Mouse (Mus musculus): ENCODE data around the gene Pacs1.
A peak's percentile ranks its signal among the peaks of the same experiment; 100 is the strongest.
"Not testable (repeated sequence)": the region's sequence is repeated elsewhere in the genome, so short reads cannot be mapped to it uniquely, and the experiment has no call there.

The Pacs1 gene

GRCm38 (mm10) chr19:5268017-5268416, 4.9 kb downstream of the Pacs1 start:
- DNase-seq (ENCODE audit: low spot score) = no peak

GRCm38 (mm10) chr19:5267015-5267414, 5.9 kb downstream of the Pacs1 start:
- DNase-seq (ENCODE audit: low spot score) = no peak

GRCm38 (mm10) chr19:5257140-5257539, 15.8 kb downstream of the Pacs1 start:
- no peak for DNase-seq (ENCODE audit: low spot score)

DNA sequence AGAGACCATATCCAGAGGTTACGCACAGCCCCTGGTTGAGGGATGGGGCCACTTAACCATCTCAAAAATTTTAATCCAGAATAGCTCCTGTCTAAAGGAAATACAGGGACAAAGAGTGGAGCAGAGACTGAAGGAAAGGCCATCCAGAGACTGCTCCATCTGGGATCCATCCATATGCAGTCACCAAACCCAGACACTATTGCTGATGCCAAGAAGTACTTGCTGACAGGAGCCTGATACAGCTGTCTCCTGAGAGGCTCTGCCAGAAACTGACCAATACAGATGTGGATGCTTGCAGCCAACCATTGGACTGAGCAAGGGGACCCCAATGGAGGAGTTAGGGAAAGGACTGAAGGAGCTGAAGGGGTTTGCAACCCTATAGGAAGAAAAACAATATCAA, 35.9 kb downstream of the Pacs1 start:
- DNase-seq (ENCODE audit: low spot score) = not testable (repeated sequence)

GRCm38 (mm10) chr19:5232696-5233095, 40.2 kb downstream of the Pacs1 start:
- DNase-seq (ENCODE audit: low spot score) = no peak

DNA sequence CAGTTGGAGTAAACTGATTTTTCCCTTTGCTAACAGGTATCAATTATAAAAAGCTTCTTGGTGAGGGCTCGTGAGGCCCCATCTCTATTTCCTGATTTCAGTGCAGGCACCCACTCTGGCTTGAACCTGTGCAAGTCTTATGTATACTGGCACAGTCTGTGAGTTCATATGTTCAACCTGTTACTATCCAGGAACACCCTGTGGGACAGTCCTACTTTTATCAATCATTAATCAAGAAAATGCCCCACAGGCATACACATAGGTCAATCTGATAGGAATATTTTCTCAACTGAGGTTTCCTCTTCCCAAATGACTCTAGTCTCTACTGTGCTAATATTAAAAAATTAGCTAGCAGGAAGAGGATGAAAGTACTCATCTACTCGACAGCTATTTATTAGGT, 42.8 kb downstream of the Pacs1 start:
- DNase-seq (ENCODE audit: low spot score) = no peak

DNA sequence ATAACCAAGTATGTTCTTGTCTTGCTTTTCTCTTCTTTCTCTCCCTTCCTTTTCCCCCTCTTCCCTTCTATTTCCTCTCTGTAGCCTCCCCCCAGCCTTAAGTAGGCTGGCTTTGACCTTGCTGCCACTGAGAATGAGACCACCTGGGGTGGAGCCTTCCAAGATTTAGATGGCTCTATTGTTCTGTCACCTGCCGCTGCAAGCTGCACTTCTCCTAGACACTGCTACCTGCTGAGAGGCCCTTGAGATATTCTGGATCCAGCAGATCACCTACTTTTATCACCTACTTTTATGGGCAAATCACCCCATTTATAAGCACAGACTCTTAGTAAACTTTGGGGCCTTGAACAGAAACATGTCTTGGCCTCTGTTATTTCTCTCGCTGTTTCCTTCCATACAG, 48.3 kb downstream of the Pacs1 start:
- no peak for DNase-seq (ENCODE audit: low spot score)

- DNase-seq (ENCODE audit: low spot score) = no peak
Measured at GRCm38 (mm10) chr19:5224077-5224476, 48.8 kb downstream of the Pacs1 start.

DNA sequence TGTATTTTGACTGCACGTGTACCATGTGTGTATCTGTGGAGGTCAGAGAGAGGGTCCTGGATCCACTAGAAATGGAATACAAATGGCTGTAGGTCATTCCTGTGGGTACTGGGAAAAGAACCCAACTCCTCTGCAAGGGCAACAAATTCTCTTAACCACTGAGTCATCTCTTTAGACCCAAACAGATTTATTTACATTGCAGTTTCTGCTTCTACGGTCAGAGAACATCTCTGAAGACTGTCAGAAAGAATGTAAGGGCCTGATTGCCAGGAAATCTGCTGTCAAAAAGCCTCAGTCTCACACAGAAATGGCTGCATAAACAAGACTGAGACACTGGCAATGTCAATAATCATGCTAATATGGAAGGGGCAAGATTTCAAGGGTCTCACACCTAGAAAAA, 51.0 kb downstream of the Pacs1 start:
- DNase-seq (ENCODE audit: low spot score) = no peak

DNA sequence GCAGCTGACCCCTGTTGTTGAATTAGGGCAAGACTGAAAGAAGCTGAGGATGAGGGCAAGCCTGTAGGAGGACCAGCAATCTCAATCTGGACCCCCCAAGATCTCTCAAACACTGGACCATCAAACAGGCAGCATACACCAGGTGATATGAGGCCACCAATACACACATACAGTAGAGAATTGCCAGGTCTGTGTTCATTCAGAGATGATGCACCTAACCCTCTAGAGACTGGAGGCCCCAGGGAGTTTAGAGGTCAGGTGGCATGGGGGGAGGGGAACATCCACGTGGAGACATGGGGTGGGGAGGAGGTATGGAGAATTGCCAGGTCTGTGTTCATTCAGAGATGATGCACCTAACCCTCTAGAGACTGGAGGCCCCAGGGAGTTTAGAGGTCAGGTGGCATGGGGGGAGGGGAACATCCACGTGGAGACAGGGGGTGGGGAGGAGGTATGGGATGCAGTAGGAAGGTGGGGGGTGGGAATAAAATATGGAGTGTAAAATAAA, 51.6 kb downstream of the Pacs1 start:
- not testable (repeated sequence) for DNase-seq (ENCODE audit: low spot score)

- no peak for DNase-seq (ENCODE audit: low spot score)
Measured at GRCm38 (mm10) chr19:5220389-5220788, 52.5 kb downstream of the Pacs1 start.

- DNase-seq (ENCODE audit: low spot score) = no peak
Measured at GRCm38 (mm10) chr19:5201691-5202090, 71.2 kb downstream of the Pacs1 start.

DNA sequence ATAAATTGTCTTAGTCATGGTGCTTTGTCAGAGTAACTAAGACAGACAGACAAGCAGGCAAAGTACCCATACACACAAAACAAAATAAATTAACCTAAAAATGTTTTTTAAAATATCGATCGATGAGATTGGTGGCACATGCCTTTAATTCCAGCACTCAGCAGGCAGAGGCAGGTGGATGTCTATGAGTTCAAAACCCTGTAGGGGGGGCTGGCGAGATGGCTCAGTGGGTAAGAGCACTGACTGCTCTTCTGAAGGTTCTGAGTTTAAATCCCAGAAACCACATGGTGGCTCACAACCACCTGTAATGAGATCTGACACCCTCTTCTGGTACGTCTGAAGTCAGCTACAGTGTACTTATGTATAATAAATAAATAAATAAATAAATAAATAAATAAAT, 72.3 kb downstream of the Pacs1 start:
- not testable (repeated sequence) for DNase-seq (ENCODE audit: low spot score)

- no peak for DNase-seq (ENCODE audit: low spot score)
Measured at GRCm38 (mm10) chr19:5198553-5198952, 74.4 kb downstream of the Pacs1 start.

- DNase-seq (ENCODE audit: low spot score) = peak; percentile 33
Measured at GRCm38 (mm10) chr19:5195417-5196035, 77.4 kb downstream of the Pacs1 start.

DNA sequence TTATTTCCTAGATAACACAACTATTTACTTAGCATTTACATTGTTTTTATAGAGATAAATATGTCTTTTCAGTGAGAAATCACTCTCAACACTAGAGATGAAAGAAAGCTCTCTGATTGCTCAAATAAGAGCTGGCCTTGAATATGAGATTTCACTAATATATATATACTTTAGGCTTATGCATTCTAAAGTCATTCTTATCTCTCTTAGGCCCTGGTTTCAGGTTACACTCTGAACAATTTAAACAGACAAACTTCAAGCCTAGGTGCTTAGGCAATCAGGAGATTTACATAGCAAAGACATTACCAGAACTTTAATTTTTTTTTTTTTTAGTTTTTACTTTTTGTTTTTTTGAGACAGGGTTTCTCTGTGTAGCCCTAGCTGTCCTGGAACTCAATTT, 80.5 kb downstream of the Pacs1 start:
- no peak for DNase-seq (ENCODE audit: low spot score)

- DNase-seq (ENCODE audit: low spot score) = no peak
Measured at GRCm38 (mm10) chr19:5187439-5187838, 85.5 kb downstream of the Pacs1 start.

DNA sequence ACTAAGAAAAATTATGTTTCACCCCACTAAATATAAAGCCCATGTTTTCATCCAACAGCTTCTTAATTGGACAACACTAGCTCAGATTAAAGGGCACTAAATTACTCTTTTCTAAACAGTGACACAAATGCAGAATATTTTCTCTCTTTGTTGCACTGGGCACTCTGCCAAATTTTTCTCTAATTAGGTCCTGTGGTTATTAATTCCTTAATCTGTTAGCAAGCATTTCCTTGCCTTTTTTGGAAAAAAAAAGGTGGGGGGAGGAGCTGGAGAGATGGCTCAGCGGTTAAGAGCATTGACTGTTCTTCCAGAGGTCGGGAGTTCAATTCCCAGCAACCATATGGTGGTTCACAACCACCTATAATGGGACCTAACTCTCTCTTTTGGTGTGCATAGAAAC, 91.0 kb downstream of the Pacs1 start:
- DNase-seq (ENCODE audit: low spot score) = no peak

DNA sequence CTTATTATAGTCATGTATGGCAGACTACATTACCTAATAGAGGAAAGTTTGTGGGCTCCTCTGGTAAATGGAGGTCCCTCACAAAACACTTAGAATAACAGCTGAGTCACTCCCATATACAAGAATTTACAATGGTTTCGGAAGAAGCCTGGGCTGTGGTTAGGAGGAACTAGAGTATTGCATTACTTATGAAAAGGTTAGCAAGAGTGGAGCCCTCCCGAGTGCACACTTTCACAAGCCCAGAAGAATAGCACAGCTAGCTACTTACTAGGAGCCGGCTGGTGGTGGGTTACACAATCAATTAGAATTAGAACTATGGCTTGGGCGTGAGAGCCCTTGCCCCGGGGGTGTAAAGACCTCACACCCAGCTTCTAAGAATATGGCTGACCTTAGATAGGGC, 94.3 kb downstream of the Pacs1 start:
- DNase-seq (ENCODE audit: low spot score) = no peak

DNA sequence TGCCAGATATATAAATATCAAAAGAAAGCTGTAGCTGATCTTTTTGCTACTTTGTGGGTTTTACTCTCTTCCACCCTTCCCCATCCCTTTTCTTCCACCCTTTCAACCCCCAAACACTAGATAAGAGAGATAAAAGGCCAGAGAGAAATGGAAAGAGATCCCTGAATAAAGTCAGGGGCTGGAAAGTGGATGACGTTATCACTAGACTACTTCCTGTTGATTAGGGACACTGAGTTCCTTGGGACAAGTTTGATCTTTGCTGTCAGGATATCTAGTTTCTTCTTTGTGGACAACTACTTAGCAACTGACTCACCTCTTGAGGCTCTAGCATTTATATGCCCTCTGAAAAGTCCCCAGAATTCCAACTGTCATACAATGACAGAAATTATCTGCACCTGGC, 102.5 kb downstream of the Pacs1 start:
- no peak for DNase-seq (ENCODE audit: low spot score)

- no peak for DNase-seq (ENCODE audit: low spot score)
Measured at GRCm38 (mm10) chr19:5167477-5167876, 105.4 kb downstream of the Pacs1 start.

DNA sequence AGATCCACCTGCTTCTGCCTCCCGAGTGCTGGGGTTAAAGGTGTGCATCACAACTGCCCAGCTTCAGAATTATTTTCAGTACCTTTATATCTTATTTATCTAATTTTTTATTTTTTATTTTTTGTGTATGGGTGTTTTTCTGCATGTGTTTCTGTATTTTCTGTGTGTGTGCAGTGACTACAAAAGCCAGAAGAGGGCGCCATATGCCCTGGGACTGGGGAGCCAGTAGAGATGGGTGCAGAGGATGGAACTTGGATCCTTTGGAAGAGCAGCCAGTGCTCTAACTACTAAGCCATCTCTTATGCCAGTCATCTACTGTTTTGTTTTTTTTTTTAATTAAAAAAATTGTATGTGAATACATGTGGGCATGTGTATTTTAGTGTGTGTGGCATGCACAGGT, 108.5 kb downstream of the Pacs1 start:
- DNase-seq (ENCODE audit: low spot score) = peak; percentile 9

DNA sequence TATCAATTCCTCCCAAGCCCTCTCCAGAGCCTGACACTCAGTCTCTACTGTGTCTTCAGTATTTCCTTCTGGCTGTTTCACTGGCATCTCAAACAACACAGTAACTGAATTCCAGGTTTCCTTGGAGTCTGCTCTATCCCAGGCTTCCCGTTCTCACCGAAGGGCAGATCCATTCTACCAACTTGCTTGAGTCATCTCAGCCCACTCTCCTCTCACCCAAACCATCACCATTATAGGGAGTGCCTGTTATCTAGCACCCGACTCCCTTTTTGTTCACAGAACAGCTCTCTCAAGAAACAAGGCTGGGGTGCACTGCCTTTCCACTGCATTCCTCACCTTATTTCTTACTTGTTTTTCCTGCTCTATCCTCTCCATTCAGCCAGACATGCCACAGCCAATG, 111.0 kb downstream of the Pacs1 start:
- no peak for DNase-seq (ENCODE audit: low spot score)

GRCm38 (mm10) chr19:5152261-5152660, 120.7 kb downstream of the Pacs1 start:
- DNase-seq (ENCODE audit: low spot score) = no peak

Measured in ovary, postnatal 14 days (tissue).